Mouse (Mus musculus) E14TG2a.4 (cell line): Measurements from ENCODE around the gene Lect2.

Source experiments
- CTCF ChIP-seq: conservative IDR thresholded peaks from 2 replicates; pipeline ENCODE4 v1.5.1; 2014; ENCODE audit warnings: low read length
- POU5F1 ChIP-seq: IDR thresholded peaks from 2 replicates; pipeline ENCODE4 v1.6.1; 2014; ENCODE audit warnings: low read length, borderline replicate concordance

- no peak for TF ChIP-seq CTCF
- no peak for TF ChIP-seq POU5F1
Measured at GRCm38 (mm10) chr13:56513595-56513994, 34.7 kb downstream of the Lect2 start.
